Mouse (Mus musculus) lung, adult 2 months (tissue): ENCODE measurements around the gene Klf2.

Experiments used
- CTCF ChIP-seq: fragments of 200-500 bp; IDR thresholded peaks from 2 replicates; pipeline ENCODE4 v1.5.1; 2011; ENCODE audit warnings: mild to moderate bottlenecking, low read length, control low read depth; ENCODE audit not compliant: insufficient read depth
- POLR2A ChIP-seq: fragments of 200-500 bp; IDR thresholded peaks from 2 replicates; pipeline ENCODE4 v1.6.1; 2011; ENCODE audit warnings: low read depth, mild to moderate bottlenecking, control low read depth, low read length, borderline replicate concordance; ENCODE audit errors: extremely low read depth

DNA sequence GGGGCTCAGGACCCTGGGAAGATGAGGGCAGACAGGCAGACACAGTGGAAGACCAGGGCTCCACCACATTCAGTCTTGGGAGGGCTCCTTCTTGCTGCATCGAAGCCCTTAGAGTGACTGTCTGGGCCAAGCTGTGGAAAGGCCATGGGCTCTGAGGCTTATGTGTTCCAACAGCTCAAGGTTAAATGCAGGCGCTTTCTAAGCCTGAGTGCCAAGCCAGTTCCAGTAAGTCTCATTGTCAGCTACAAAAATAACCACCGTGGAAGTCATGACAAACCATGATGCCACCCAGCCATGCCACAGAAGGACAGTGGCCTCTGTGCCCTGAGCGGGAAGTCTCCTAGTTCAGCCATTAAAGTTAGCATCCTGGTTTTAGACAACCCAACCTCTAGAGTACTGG, 12.8 kb downstream of the Klf2 start:
- no peak for TF ChIP-seq CTCF
- TF ChIP-seq POLR2A = no peak
